14 mouse cellular contexts compared by ENCODE assay signal in the genomic region with DNA sequence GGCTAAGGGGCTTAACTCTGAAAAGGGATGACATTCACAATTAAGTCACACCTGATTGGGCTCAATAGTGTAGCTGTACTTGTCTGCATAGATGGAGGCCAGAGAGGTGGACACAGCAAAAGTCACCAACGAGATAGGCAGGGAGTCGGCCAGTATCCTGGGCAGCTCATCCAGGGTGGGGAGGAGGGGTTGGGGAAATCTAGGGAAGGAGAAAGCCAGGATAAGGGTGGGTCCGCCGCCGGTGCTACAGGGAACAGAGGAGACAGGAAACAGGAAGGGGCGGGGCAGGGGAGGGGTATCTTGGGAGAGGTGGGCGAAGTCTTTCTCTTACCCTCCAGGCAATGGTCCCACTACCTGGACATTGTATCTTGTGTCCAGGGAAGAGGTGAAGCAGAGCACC. TPM values are rescaled to one million over a fixed set of nuclear protein-coding genes. Genes with fewer than 3 reads are reported as not detected.
DNase-seq lines count a peak whose midpoint lies in the region; ATAC-seq lines count a peak whose summit lies in the region.
"Had no signal": no experiment of that assay in that cellular context is flagged by ENCODE, and none has a peak within 500 bp of the region (broad histone marks: within the 10 kb centered on the region; RNA-seq: fewer than 3 reads in every experiment).

No protein-coding gene starts in this region.

- no peaks in the 10 kb centered on the region for H3K9me3 ChIP-seq in heart, embryonic 11.5 days (replicated peaks; ENCODE audit: control insufficient read depth, low read length)
- H3K9me3 ChIP-seq in midbrain, embryonic 10.5 days (replicated peaks) = no peaks in the 10 kb centered on the region
- H3K9me3 ChIP-seq in midbrain, embryonic 16.5 days (replicated peaks; ENCODE audit: control insufficient read depth, low read length, poor library complexity, severe bottlenecking) = no peaks in the 10 kb centered on the region
- H3K9me3 ChIP-seq in embryonic facial prominence, embryonic 10.5 days = no peaks in the 10 kb centered on the region
- no peaks in the 10 kb centered on the region for H3K9me3 ChIP-seq in liver, embryonic 16.5 days (replicated peaks; ENCODE audit: control insufficient read depth, low read length)
- H3K9me3 ChIP-seq: embryonic facial prominence, embryonic 12.5 days; intestine, embryonic 15.5 days; midbrain, embryonic 12.5 days had no signal

- no peaks in the 10 kb centered on the region for H3K36me3 ChIP-seq in heart, embryonic 11.5 days (ENCODE audit: control insufficient read depth, insufficient read depth, low read length)
- no peaks in the 10 kb centered on the region for H3K36me3 ChIP-seq in midbrain, embryonic 10.5 days
- peaks cover 6% of the 10 kb centered on the region; the same call in 1 of the 2 replicates for H3K36me3 ChIP-seq in midbrain, embryonic 16.5 days (ENCODE audit: control insufficient read depth, insufficient read depth, low read length)
- H3K36me3 ChIP-seq in embryonic facial prominence, embryonic 10.5 days (replicated peaks) = no peaks in the 10 kb centered on the region
- peaks cover 2% of the 10 kb centered on the region; the same call in 1 of the 2 replicates for H3K36me3 ChIP-seq in liver, embryonic 16.5 days (ENCODE audit: control insufficient read depth, insufficient read depth)
- H3K36me3 ChIP-seq: embryonic facial prominence, embryonic 12.5 days; intestine, embryonic 15.5 days; midbrain, embryonic 12.5 days had no signal

- no peak overlapping the region for H3K4me3 ChIP-seq in heart, embryonic 11.5 days (ENCODE audit: low read depth, low read length)
- peak overlapping the region; percentile 22; the same call in 1 of the 2 replicates for H3K4me3 ChIP-seq in midbrain, embryonic 10.5 days
- H3K4me3 ChIP-seq in midbrain, embryonic 16.5 days (ENCODE audit: low read depth, low read length) = no peak overlapping the region
- peak overlapping the region; percentile 36 for H3K4me3 ChIP-seq in embryonic facial prominence, embryonic 10.5 days
- 0 out of 2 replicates have a peak overlapping the region, but pooled peaks have one; percentile 18 for H3K4me3 ChIP-seq in liver, embryonic 16.5 days (ENCODE audit: low read depth, low read length)
- H3K4me3 ChIP-seq: heart, adult 2 months; midbrain, embryonic 12.5 days had no signal

- peaks cover 22% of the 10 kb centered on the region for H3K4me1 ChIP-seq in heart, embryonic 11.5 days (ENCODE audit: control insufficient read depth, insufficient read depth, low read length)
- H3K4me1 ChIP-seq in midbrain, embryonic 10.5 days = peaks cover 43% of the 10 kb centered on the region
- H3K4me1 ChIP-seq in midbrain, embryonic 16.5 days (ENCODE audit: control insufficient read depth, insufficient read depth, low read length) = peaks cover 11% of the 10 kb centered on the region
- peaks cover 41% of the 10 kb centered on the region for H3K4me1 ChIP-seq in embryonic facial prominence, embryonic 10.5 days
- peaks cover 21% of the 10 kb centered on the region for H3K4me1 ChIP-seq in liver, embryonic 16.5 days (ENCODE audit: control insufficient read depth, low read depth, low read length)

- no peak for DNase-seq in heart, adult 8-10 months (ENCODE audit: low spot score)
- DNase-seq in midbrain, embryonic 10.5 days (ENCODE audit: low spot score) = no peak
- peak; percentile 37 for DNase-seq in embryonic facial prominence, embryonic 10.5 days (ENCODE audit: low spot score)
- DNase-seq in spleen, postnatal 36 days (ENCODE audit: low spot score in 2 of 2) = no peak
- no peak for DNase-seq in lung, postnatal 25 days (ENCODE audit: low spot score)
- DNase-seq: adrenal gland, postnatal 14 days; right cerebral cortex, postnatal 4 days had no signal

- ATAC-seq in heart, embryonic 11.5 days (replicated peaks; ENCODE audit: insufficient number of reproducible peaks, low FRiP score, low TSS enrichment) = no peak
- no peak for ATAC-seq in midbrain, embryonic 16.5 days
- no peak for ATAC-seq in liver, embryonic 16.5 days (ENCODE audit: low read depth)

- H3K27me3 ChIP-seq in heart, embryonic 11.5 days (ENCODE audit: control insufficient read depth, insufficient read depth, low read length) = peaks cover 60% of the 10 kb centered on the region
- H3K27me3 ChIP-seq in midbrain, embryonic 10.5 days (ENCODE audit: low read depth, poor library complexity, severe bottlenecking) = peaks cover 79% of the 10 kb centered on the region
- H3K27me3 ChIP-seq in midbrain, embryonic 16.5 days (ENCODE audit: control insufficient read depth, insufficient read depth, low read depth, low read length) = peaks cover 41% of the 10 kb centered on the region
- peaks cover 69% of the 10 kb centered on the region for H3K27me3 ChIP-seq in embryonic facial prominence, embryonic 10.5 days (replicated peaks; ENCODE audit: low read depth, poor library complexity, severe bottlenecking)
- peaks cover 57% of the 10 kb centered on the region for H3K27me3 ChIP-seq in liver, embryonic 16.5 days (ENCODE audit: control insufficient read depth, insufficient read depth, low read depth, low read length)

- H3K27ac ChIP-seq in heart, embryonic 11.5 days (ENCODE audit: low read depth, low read length) = no peak overlapping the region
- no peak overlapping the region for H3K27ac ChIP-seq in midbrain, embryonic 10.5 days (replicated peaks)
- H3K27ac ChIP-seq in midbrain, embryonic 16.5 days (ENCODE audit: low read length) = no peak overlapping the region
- H3K27ac ChIP-seq in embryonic facial prominence, embryonic 10.5 days (replicated peaks) = no peak overlapping the region
- H3K27ac ChIP-seq in liver, embryonic 16.5 days (ENCODE audit: low read length) = no peak overlapping the region
- H3K27ac ChIP-seq: embryonic facial prominence, embryonic 12.5 days; heart, adult 2 months; intestine, embryonic 15.5 days; midbrain, embryonic 12.5 days had no signal

- WGBS in heart, embryonic 11.5 days (ENCODE audit: insufficient replicate concordance) = 6% methylated on average over 7 of the region's 7 CpGs
- WGBS in midbrain, embryonic 10.5 days = 6% methylated on average over 7 of the region's 7 CpGs
- WGBS in midbrain, embryonic 16.5 days = 11% methylated on average over 7 of the region's 7 CpGs
- WGBS in embryonic facial prominence, embryonic 10.5 days = 4% methylated on average over 7 of the region's 7 CpGs
- 6% methylated on average over 7 of the region's 7 CpGs for WGBS in liver, embryonic 16.5 days (ENCODE audit: insufficient replicate concordance)

- H3K9ac ChIP-seq in heart, embryonic 11.5 days (ENCODE audit: low read depth, low read length) = no peak overlapping the region
- H3K9ac ChIP-seq in midbrain, embryonic 16.5 days (ENCODE audit: low read depth, low read length) = no peak overlapping the region
- H3K9ac ChIP-seq in liver, embryonic 16.5 days (ENCODE audit: low read depth, low read length) = no peak overlapping the region
- H3K9ac ChIP-seq: embryonic facial prominence, embryonic 12.5 days; intestine, embryonic 15.5 days; midbrain, embryonic 12.5 days had no signal

- H3K4me2 ChIP-seq in heart, embryonic 11.5 days = peak overlapping the region; percentile 20; the same call in 1 of the 2 replicates
- H3K4me2 ChIP-seq in midbrain, embryonic 16.5 days (ENCODE audit: low read length) = no peak overlapping the region
- H3K4me2 ChIP-seq in liver, embryonic 16.5 days (ENCODE audit: low read depth, low read length) = peak overlapping the region; percentile 54; the same call in 1 of the 2 replicates

RNA-seq across cellular contexts. Expression of gene Slc26a10, which starts 3.7 kb away (rescaled TPM):
- 8.4 and 11.8 TPM in 2 replicates for polyA plus RNA-seq in heart, embryonic 11.5 days (2014; fragmentation: Nextera tagmentation; extraction: Ambion mirVana)
- 10 to 100 TPM; 13.0 to 24.6 (median 15.5) TPM for total RNA-seq in heart, adult 8-10 months (2022)
- 0.87 and 1.4 TPM in 2 replicates for polyA plus RNA-seq in midbrain, embryonic 10.5 days (2016; fragmentation: Nextera tagmentation; extraction: Ambion mirVana)
- polyA plus RNA-seq in midbrain, embryonic 16.5 days (2015; fragmentation: Nextera tagmentation; extraction: Ambion mirVana) = 1.1 and 1.2 TPM in 2 replicates
- polyA plus RNA-seq in embryonic facial prominence, embryonic 10.5 days (2016; fragmentation: Nextera tagmentation; extraction: Ambion mirVana) = 2.1 and 2.9 TPM in 2 replicates
- 2.2 and 2.7 TPM in 2 replicates for polyA plus RNA-seq in liver, embryonic 16.5 days (2015; fragmentation: Nextera tagmentation; extraction: Ambion mirVana)

RNA-seq across cellular contexts. Expression of gene B4galnt1, which starts 11.7 kb away (rescaled TPM):
- 1.6 and 1.8 TPM in 2 replicates for polyA plus RNA-seq in heart, embryonic 11.5 days (2014; fragmentation: Nextera tagmentation; extraction: Ambion mirVana)
- 1 to 10 TPM; 1.2 to 3.2 (median 1.5) TPM for total RNA-seq in heart, adult 8-10 months (2022)
- polyA plus RNA-seq in midbrain, embryonic 10.5 days (2016; fragmentation: Nextera tagmentation; extraction: Ambion mirVana) = 4.9 and 6.1 TPM in 2 replicates
- 60.7 and 71.7 TPM in 2 replicates for polyA plus RNA-seq in midbrain, embryonic 16.5 days (2015; fragmentation: Nextera tagmentation; extraction: Ambion mirVana)
- 3.0 and 3.8 TPM in 2 replicates for polyA plus RNA-seq in embryonic facial prominence, embryonic 10.5 days (2016; fragmentation: Nextera tagmentation; extraction: Ambion mirVana)
- polyA plus RNA-seq in liver, embryonic 16.5 days (2015; fragmentation: Nextera tagmentation; extraction: Ambion mirVana) = 18.7 and 24.3 TPM in 2 replicates

RNA-seq across cellular contexts. Expression of gene Arhgef25, which starts 13.1 kb away (rescaled TPM):
- polyA plus RNA-seq in heart, embryonic 11.5 days (2014; fragmentation: Nextera tagmentation; extraction: Ambion mirVana) = 17.9 and 18.0 TPM in 2 replicates
- total RNA-seq in heart, adult 8-10 months (2022) = 10 to 100 TPM in 3 of 4 experiments, 1 to 10 TPM in 1; 8.1 to 13.4 (median 10.8) TPM
- polyA plus RNA-seq in midbrain, embryonic 10.5 days (2016; fragmentation: Nextera tagmentation; extraction: Ambion mirVana) = 24.8 and 28.7 TPM in 2 replicates
- 19.6 and 20.2 TPM in 2 replicates for polyA plus RNA-seq in midbrain, embryonic 16.5 days (2015; fragmentation: Nextera tagmentation; extraction: Ambion mirVana)
- 26.9 and 29.6 TPM in 2 replicates for polyA plus RNA-seq in embryonic facial prominence, embryonic 10.5 days (2016; fragmentation: Nextera tagmentation; extraction: Ambion mirVana)
- polyA plus RNA-seq in liver, embryonic 16.5 days (2015; fragmentation: Nextera tagmentation; extraction: Ambion mirVana) = 4.8 and 5.7 TPM in 2 replicates

RNA-seq across cellular contexts. Expression of gene Dtx3, which starts 18.8 kb away (rescaled TPM):
- polyA plus RNA-seq in heart, embryonic 11.5 days (2014; fragmentation: Nextera tagmentation; extraction: Ambion mirVana) = 82.3 and 83.0 TPM in 2 replicates
- 10 to 100 TPM; 18.1 to 29.6 (median 24.2) TPM for total RNA-seq in heart, adult 8-10 months (2022)
- polyA plus RNA-seq in midbrain, embryonic 10.5 days (2016; fragmentation: Nextera tagmentation; extraction: Ambion mirVana) = 119 and 142 TPM in 2 replicates
- 254 and 255 TPM in 2 replicates for polyA plus RNA-seq in midbrain, embryonic 16.5 days (2015; fragmentation: Nextera tagmentation; extraction: Ambion mirVana)
- polyA plus RNA-seq in embryonic facial prominence, embryonic 10.5 days (2016; fragmentation: Nextera tagmentation; extraction: Ambion mirVana) = 107 and 115 TPM in 2 replicates
- 13.4 and 14.8 TPM in 2 replicates for polyA plus RNA-seq in liver, embryonic 16.5 days (2015; fragmentation: Nextera tagmentation; extraction: Ambion mirVana)

RNA-seq across cellular contexts. Expression of gene Pip4k2c, which starts 34.6 kb away (rescaled TPM):
- 20.8 and 21.5 TPM in 2 replicates for polyA plus RNA-seq in heart, embryonic 11.5 days (2014; fragmentation: Nextera tagmentation; extraction: Ambion mirVana)
- total RNA-seq in heart, adult 8-10 months (2022) = 10 to 100 TPM; 32.4 to 38.3 (median 35.3) TPM
- polyA plus RNA-seq in midbrain, embryonic 10.5 days (2016; fragmentation: Nextera tagmentation; extraction: Ambion mirVana) = 16.5 and 18.1 TPM in 2 replicates
- polyA plus RNA-seq in midbrain, embryonic 16.5 days (2015; fragmentation: Nextera tagmentation; extraction: Ambion mirVana) = 16.9 and 18.4 TPM in 2 replicates
- 25.3 and 25.9 TPM in 2 replicates for polyA plus RNA-seq in embryonic facial prominence, embryonic 10.5 days (2016; fragmentation: Nextera tagmentation; extraction: Ambion mirVana)
- polyA plus RNA-seq in liver, embryonic 16.5 days (2015; fragmentation: Nextera tagmentation; extraction: Ambion mirVana) = 39.1 and 40.1 TPM in 2 replicates

Comparison
In these comparisons a context has a peak if more than half of its experiments do, and no peak if none do; other contexts are left out.
1. H3K4me3 ChIP-seq: peak in midbrain, embryonic 10.5 days (single experiment), embryonic facial prominence, embryonic 10.5 days (single experiment) and liver, embryonic 16.5 days (single experiment); none in heart, embryonic 11.5 days (single experiment) and midbrain, embryonic 16.5 days (single experiment).